Mouse (Mus musculus): ENCODE data around the gene Gm10639. TPM values are rescaled to one million over a fixed set of nuclear protein-coding genes. Genes with fewer than 3 reads are reported as not detected.
A peak's percentile ranks its signal among the peaks of the same experiment; 100 is the strongest.
"Not testable (repeated sequence)": the region's sequence is repeated elsewhere in the genome, so short reads cannot be mapped to it uniquely, and the experiment has no call there.

The Gm10639 gene
- not detected in 2 replicates for polyA plus RNA-seq (2014; fragmentation: Nextera tagmentation; extraction: Ambion mirVana)

- not testable (repeated sequence) for DNase-seq (ENCODE audit: low spot score)
- WGBS, result 92% methylated on average over 3 of the region's 3 CpGs
Measured at GRCm38 (mm10) chr9:78289723-78290122, at the start of gene Gm10639. Gene Gm10639 (plus strand): TSS chr9:78289923.

GRCm38 (mm10) chr9:78255683-78256470 is 33.8 kb upstream of the Gm10639 start:
- not testable (repeated sequence) for H3K9ac ChIP-seq (ENCODE audit: low read length); H3K27me3 ChIP-seq (ENCODE audit: control insufficient read depth, insufficient read depth, low read length); H3K9me3 ChIP-seq (ENCODE audit: control insufficient read depth, low read length); H3K36me3 ChIP-seq (ENCODE audit: control insufficient read depth, insufficient read depth, low read length); H3K4me3 ChIP-seq (ENCODE audit: low read depth, low read length); H3K4me1 ChIP-seq (ENCODE audit: control insufficient read depth, insufficient read depth, low read length); DNase-seq (ENCODE audit: low spot score); ATAC-seq (ENCODE audit: insufficient read depth, low FRiP score, low TSS enrichment); H3K27ac ChIP-seq (ENCODE audit: low read depth, low read length); H3K4me2 ChIP-seq (ENCODE audit: low read depth)
- 84% methylated on average over 4 of the region's 4 CpGs for WGBS

More at GRCm38 (mm10) chr9:78289723-78290122, at the start of gene Gm10639:
- H3K27ac ChIP-seq (ENCODE audit: low read depth, low read length); H3K9me3 ChIP-seq (ENCODE audit: control insufficient read depth, low read length); H3K4me3 ChIP-seq (ENCODE audit: low read depth, low read length); H3K36me3 ChIP-seq (ENCODE audit: control insufficient read depth, insufficient read depth, low read length); H3K9ac ChIP-seq (ENCODE audit: low read length); ATAC-seq (ENCODE audit: insufficient read depth, low FRiP score, low TSS enrichment); H3K27me3 ChIP-seq (ENCODE audit: control insufficient read depth, insufficient read depth, low read length); H3K4me2 ChIP-seq (ENCODE audit: low read depth); H3K4me1 ChIP-seq (ENCODE audit: control insufficient read depth, insufficient read depth, low read length): not testable (repeated sequence)

DNA sequence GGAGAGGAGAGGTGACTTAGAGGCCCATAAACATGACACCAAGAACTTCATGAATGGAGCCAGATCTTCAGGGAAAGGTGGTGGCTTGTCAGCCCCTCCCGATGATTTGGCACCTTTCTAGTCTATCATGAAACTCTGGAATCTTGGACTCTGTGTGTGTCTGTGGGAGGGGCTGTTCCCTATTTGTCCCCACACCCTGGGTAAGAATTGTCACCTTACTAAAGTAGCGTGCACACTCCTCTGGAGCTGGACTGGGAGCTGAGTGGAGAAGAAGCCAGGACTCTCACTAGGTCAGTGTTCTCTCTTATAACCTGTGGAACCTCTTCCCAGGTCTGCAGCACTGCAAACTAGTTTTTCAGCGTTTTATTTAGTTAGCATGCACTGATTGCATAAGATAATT is 32.8 kb upstream of the Gm10639 start, which contains the start of gene Gm3776:
Gm3776 (plus strand) TSS at position 216 of the 400 bp plus-strand sequence.
- not testable (repeated sequence) for H3K9me3 ChIP-seq (ENCODE audit: control insufficient read depth, low read length); DNase-seq (ENCODE audit: low spot score); H3K27ac ChIP-seq (ENCODE audit: low read depth, low read length); H3K27me3 ChIP-seq (ENCODE audit: control insufficient read depth, insufficient read depth, low read length); H3K4me2 ChIP-seq (ENCODE audit: low read depth); H3K36me3 ChIP-seq (ENCODE audit: control insufficient read depth, insufficient read depth, low read length); H3K4me3 ChIP-seq (ENCODE audit: low read depth, low read length); H3K9ac ChIP-seq (ENCODE audit: low read length); ATAC-seq (ENCODE audit: insufficient read depth, low FRiP score, low TSS enrichment); H3K4me1 ChIP-seq (ENCODE audit: control insufficient read depth, insufficient read depth, low read length)
- 92% methylated on average over 1 of the region's 3 CpGs for WGBS

DNA sequence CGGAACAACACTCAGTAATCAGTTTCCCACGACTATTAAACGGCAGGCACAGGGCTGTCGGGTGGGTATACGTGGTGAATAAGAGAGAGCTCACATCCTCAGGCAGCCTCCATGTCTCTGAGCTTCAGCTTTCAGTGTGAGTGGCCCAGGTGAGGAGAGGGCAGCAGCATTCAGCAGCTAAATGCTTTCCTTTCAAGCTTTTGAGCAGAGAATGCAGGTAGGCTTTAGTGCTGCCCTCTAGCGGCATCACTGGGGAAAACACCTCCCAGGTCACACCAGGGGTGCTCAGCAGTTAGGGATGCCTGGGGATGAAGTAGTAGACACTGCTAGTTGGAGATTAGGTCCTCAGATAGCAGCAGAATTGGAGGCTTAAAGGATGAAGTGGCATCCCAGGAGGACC is 30.0 kb upstream of the Gm10639 start:
- ATAC-seq (ENCODE audit: insufficient read depth, low FRiP score, low TSS enrichment), result peak; percentile 48; the same call in 1 of the 2 replicates

GRCm38 (mm10) chr9:78270945-78271344 is 18.8 kb upstream of the Gm10639 start:
- not testable (repeated sequence) for H3K4me3 ChIP-seq (ENCODE audit: low read depth, low read length); H3K4me2 ChIP-seq (ENCODE audit: low read depth); H3K27ac ChIP-seq (ENCODE audit: low read depth, low read length); H3K36me3 ChIP-seq (ENCODE audit: control insufficient read depth, insufficient read depth, low read length); H3K9me3 ChIP-seq (ENCODE audit: control insufficient read depth, low read length); ATAC-seq (ENCODE audit: insufficient read depth, low FRiP score, low TSS enrichment); H3K27me3 ChIP-seq (ENCODE audit: control insufficient read depth, insufficient read depth, low read length); DNase-seq (ENCODE audit: low spot score); H3K9ac ChIP-seq (ENCODE audit: low read length); H3K4me1 ChIP-seq (ENCODE audit: control insufficient read depth, insufficient read depth, low read length)
- 91% methylated on average over 3 of the region's 3 CpGs for WGBS

More for the DNA sequence above, 30.0 kb upstream of the Gm10639 start:
- 0% methylated on average over 1 of the region's 6 CpGs for WGBS
- H3K27me3 ChIP-seq (ENCODE audit: control insufficient read depth, insufficient read depth, low read length); H3K27ac ChIP-seq (ENCODE audit: low read depth, low read length); DNase-seq (ENCODE audit: low spot score); H3K9ac ChIP-seq (ENCODE audit: low read length); H3K4me1 ChIP-seq (ENCODE audit: control insufficient read depth, insufficient read depth, low read length); H3K9me3 ChIP-seq (ENCODE audit: control insufficient read depth, low read length); H3K4me3 ChIP-seq (ENCODE audit: low read depth, low read length); H3K36me3 ChIP-seq (ENCODE audit: control insufficient read depth, insufficient read depth, low read length); H3K4me2 ChIP-seq (ENCODE audit: low read depth): not testable (repeated sequence)

DNA sequence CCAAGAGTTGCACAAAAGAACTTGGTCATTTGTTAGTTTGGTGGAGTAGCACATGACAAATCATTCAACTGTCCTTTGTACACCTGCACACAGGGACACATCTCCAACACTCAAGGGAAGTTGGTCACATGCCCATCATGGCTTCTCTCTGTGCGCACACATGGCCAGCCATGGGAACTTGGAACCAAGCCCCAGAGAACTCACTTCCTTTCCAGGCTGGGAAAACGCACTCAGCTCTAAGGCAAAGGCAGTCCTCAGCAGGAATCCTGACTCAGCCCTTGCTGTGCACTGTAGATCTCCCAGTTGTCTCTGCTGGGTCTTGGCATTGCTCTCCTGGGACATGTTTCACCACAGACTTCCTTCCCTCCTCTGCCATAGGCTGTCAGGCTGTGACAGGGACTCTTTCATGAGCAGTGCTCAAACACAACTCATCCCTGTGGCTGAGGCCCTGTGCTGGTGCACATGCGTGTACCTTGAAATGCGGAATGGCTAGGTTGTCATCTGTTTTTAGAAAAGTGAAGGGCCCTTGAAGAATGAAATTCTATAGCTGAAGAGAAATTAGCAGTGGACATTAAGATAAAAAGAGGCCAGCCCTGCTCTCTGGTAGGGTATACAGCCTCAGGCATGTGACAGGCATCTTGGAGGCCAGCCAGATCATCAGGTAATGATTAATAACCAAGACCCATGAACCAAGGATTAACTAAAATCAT is 7.6 kb upstream of the Gm10639 start:
- H3K27ac ChIP-seq (ENCODE audit: low read depth, low read length); H3K4me1 ChIP-seq (ENCODE audit: control insufficient read depth, insufficient read depth, low read length); H3K9me3 ChIP-seq (ENCODE audit: control insufficient read depth, low read length); H3K4me2 ChIP-seq (ENCODE audit: low read depth); ATAC-seq (ENCODE audit: insufficient read depth, low FRiP score, low TSS enrichment); H3K27me3 ChIP-seq (ENCODE audit: control insufficient read depth, insufficient read depth, low read length); H3K36me3 ChIP-seq (ENCODE audit: control insufficient read depth, insufficient read depth, low read length); H3K4me3 ChIP-seq (ENCODE audit: low read depth, low read length); DNase-seq (ENCODE audit: low spot score); H3K9ac ChIP-seq (ENCODE audit: low read length): not testable (repeated sequence)
- WGBS, result 83% methylated on average over 4 of the region's 4 CpGs

DNA sequence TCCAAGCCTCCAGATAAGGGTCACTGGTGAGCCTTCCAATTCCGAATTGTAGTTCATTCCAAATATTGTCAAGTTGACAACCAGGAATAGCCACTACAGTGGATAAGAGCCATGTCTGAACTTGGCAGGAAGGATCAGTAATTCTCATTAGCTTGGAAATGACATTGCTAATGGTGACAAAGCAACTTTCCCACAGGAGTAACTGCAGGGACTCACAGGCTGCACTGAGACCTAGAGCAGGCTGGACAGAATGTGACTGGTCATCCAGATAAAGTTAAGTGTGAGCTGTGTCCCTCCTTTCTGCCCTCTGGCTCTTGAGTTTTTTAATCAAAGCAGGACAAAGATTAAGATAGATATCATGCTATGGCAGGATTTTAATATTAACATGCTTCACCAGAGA is 660 bp upstream of the Gm10639 start:
- 76% methylated on average over 1 of the region's 1 CpGs for WGBS
- ATAC-seq (ENCODE audit: insufficient read depth, low FRiP score, low TSS enrichment); H3K27ac ChIP-seq (ENCODE audit: low read depth, low read length); DNase-seq (ENCODE audit: low spot score); H3K9ac ChIP-seq (ENCODE audit: low read length); H3K36me3 ChIP-seq (ENCODE audit: control insufficient read depth, insufficient read depth, low read length); H3K27me3 ChIP-seq (ENCODE audit: control insufficient read depth, insufficient read depth, low read length); H3K4me1 ChIP-seq (ENCODE audit: control insufficient read depth, insufficient read depth, low read length); H3K4me2 ChIP-seq (ENCODE audit: low read depth); H3K4me3 ChIP-seq (ENCODE audit: low read depth, low read length); H3K9me3 ChIP-seq (ENCODE audit: control insufficient read depth, low read length): not testable (repeated sequence)

- not testable (repeated sequence) for H3K4me2 ChIP-seq (ENCODE audit: low read depth); H3K4me3 ChIP-seq (ENCODE audit: low read depth, low read length); H3K27ac ChIP-seq (ENCODE audit: low read depth, low read length); H3K36me3 ChIP-seq (ENCODE audit: control insufficient read depth, insufficient read depth, low read length); H3K9me3 ChIP-seq (ENCODE audit: control insufficient read depth, low read length); H3K9ac ChIP-seq (ENCODE audit: low read length); DNase-seq (ENCODE audit: low spot score); H3K4me1 ChIP-seq (ENCODE audit: control insufficient read depth, insufficient read depth, low read length); ATAC-seq (ENCODE audit: insufficient read depth, low FRiP score, low TSS enrichment); H3K27me3 ChIP-seq (ENCODE audit: control insufficient read depth, insufficient read depth, low read length)
- WGBS, result 90% methylated on average over 8 of the region's 8 CpGs
Measured at GRCm38 (mm10) chr9:78292462-78292861, 2.7 kb downstream of the Gm10639 start.

All from neural tube, embryonic 11.5 days (tissue).